Mouse (Mus musculus): Measurements from ENCODE around the gene Ppp2r5e. TPM values are rescaled to one million over a fixed set of nuclear protein-coding genes. Genes with fewer than 3 reads are reported as not detected.

The Ppp2r5e gene
- polyA plus RNA-seq, 1 experiment = 34.9 TPM

DNA sequence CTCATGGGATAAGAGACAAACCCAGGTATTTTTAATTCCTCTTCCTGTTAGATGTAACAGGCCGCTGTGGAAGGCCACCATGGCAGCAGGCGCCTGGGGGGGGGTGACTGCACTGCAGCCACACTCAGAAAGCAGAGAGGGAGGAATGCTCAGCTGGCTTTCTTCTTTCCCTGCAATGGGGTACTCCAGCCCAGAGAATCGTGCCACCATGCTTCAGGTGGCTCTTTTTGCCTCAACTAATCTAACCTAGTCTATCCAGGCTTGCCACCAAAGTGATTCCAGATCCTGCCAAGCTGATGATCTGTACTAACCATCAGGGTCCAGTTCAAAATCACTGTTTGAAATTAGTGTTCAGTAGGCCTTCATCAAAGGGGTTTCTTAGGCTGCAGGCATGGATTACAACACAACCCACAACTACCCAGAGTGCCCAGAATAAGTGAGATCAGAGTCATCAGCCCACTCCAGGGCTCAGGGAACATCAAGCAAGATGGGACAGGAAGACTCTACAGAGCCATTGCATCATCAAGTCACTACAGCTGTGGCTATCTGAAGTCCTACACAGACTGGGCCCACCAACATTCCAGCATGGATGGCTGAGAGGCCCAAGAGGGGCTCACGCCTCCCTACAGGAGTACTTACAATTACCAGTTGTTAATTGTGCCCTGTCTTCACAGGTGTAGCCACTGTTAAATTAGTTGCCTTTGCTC is 35.2 kb downstream of the Ppp2r5e start:
- no peak overlapping the region for H3K27ac ChIP-seq (ENCODE audit: insufficient read depth, low read length)
- H3K4me1 ChIP-seq (ENCODE audit: control insufficient read depth, insufficient read depth, low read length) = peaks cover 5% of the 10 kb centered on the region; the same call in 1 of the 2 replicates
- H3K4me3 ChIP-seq (ENCODE audit: insufficient read depth, low read length) = no peak overlapping the region
- no peak for TF ChIP-seq CTCF (IDR thresholded peaks at IDR 0.05; ENCODE audit: extremely low read depth, insufficient read depth, low read length)
- no peak for TF ChIP-seq POLR2A (IDR thresholded peaks at IDR 0.05; ENCODE audit: extremely low read depth, insufficient read depth, low read length)

DNA sequence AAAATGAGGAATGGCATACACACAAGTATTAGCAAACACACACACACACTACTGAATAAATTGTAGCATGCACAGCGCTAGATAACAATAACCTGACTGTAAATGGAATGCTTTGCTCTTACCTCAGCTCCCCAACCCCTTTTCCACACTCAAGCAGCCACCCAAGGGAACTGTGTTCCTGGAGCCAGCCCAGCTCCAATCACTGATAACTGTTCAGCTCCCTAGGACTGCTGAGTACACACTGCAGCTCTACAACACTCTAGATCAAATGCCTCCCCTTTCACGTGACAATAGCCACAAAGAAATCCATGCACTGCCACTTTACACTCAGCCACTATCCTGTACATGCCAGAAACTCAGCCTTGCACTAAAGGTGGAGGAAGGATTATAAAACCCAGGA is 36.8 kb downstream of the Ppp2r5e start:
- Histone ChIP-seq H3K4me3 (ENCODE audit: insufficient read depth, low read length) (no peak overlapping the region), H3K4me1 (ENCODE audit: control insufficient read depth, insufficient read depth, low read length) (peaks cover 7% of the 10 kb centered on the region; the same call in 1 of the 2 replicates), H3K27ac (ENCODE audit: insufficient read depth, low read length) (no peak overlapping the region)
- TF ChIP-seq POLR2A (IDR thresholded peaks at IDR 0.05; ENCODE audit: extremely low read depth, insufficient read depth, low read length) = no peak
- TF ChIP-seq CTCF (IDR thresholded peaks at IDR 0.05; ENCODE audit: extremely low read depth, insufficient read depth, low read length) = no peak

- Histone ChIP-seq H3K4me3 (ENCODE audit: insufficient read depth, low read length) (no peak overlapping the region), H3K27ac (ENCODE audit: insufficient read depth, low read length) (no peak overlapping the region), H3K4me1 (ENCODE audit: control insufficient read depth, insufficient read depth, low read length) (peaks cover 9% of the 10 kb centered on the region; the same call in 1 of the 2 replicates)
- TF ChIP-seq POLR2A (IDR thresholded peaks at IDR 0.05; ENCODE audit: extremely low read depth, insufficient read depth, low read length) = no peak
- TF ChIP-seq CTCF (IDR thresholded peaks at IDR 0.05; ENCODE audit: extremely low read depth, insufficient read depth, low read length) = no peak
Observed at GRCm38 (mm10) chr12:75557813-75558212, 38.2 kb downstream of the Ppp2r5e start.

DNA sequence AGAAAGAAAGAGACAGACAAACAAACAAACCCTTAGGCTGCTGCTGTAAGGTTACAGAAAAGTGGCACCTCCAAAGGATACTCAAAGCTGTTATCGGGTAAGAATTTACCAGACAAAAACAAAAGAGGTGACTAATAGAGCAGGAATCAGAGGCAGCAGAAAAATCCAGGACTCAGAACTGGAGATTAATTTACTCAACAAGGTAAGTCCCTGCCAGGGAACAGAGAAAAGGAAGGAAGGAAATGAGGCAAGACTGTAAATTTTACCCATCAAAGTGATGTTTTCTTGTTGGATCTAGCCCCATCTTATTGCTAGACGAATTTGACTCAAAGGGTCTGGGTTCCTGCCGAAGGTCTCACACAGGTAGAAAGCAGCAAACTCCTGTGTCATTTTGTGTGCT is 41.0 kb downstream of the Ppp2r5e start:
- peaks cover 7% of the 10 kb centered on the region; the same call in 1 of the 2 replicates for H3K4me1 ChIP-seq (ENCODE audit: control insufficient read depth, insufficient read depth, low read length)
- no peak for TF ChIP-seq POLR2A (IDR thresholded peaks at IDR 0.05; ENCODE audit: extremely low read depth, insufficient read depth, low read length)
- TF ChIP-seq CTCF (IDR thresholded peaks at IDR 0.05; ENCODE audit: extremely low read depth, insufficient read depth, low read length) = no peak

GRCm38 (mm10) chr12:75552296-75552695 is 43.7 kb downstream of the Ppp2r5e start:
- Histone ChIP-seq H3K4me1 (ENCODE audit: control insufficient read depth, insufficient read depth, low read length) (peaks cover 9% of the 10 kb centered on the region), H3K4me3 (ENCODE audit: insufficient read depth, low read length) (no peak overlapping the region), H3K27ac (ENCODE audit: insufficient read depth, low read length) (no peak overlapping the region)
- TF ChIP-seq CTCF (IDR thresholded peaks at IDR 0.05; ENCODE audit: extremely low read depth, insufficient read depth, low read length) (no peak), POLR2A (IDR thresholded peaks at IDR 0.05; ENCODE audit: extremely low read depth, insufficient read depth, low read length) (no peak)

More for the DNA sequence above, 41.0 kb downstream of the Ppp2r5e start:
- Histone ChIP-seq H3K27ac (ENCODE audit: insufficient read depth, low read length) (no peak overlapping the region), H3K4me3 (ENCODE audit: insufficient read depth, low read length) (no peak overlapping the region)

- Histone ChIP-seq H3K4me3 (ENCODE audit: insufficient read depth, low read length) (no peak overlapping the region), H3K27ac (ENCODE audit: insufficient read depth, low read length) (no peak overlapping the region), H3K4me1 (ENCODE audit: control insufficient read depth, insufficient read depth, low read length) (peaks cover 9% of the 10 kb centered on the region)
- TF ChIP-seq POLR2A (IDR thresholded peaks at IDR 0.05; ENCODE audit: extremely low read depth, insufficient read depth, low read length) (no peak), CTCF (IDR thresholded peaks at IDR 0.05; ENCODE audit: extremely low read depth, insufficient read depth, low read length) (no peak)
Observed at GRCm38 (mm10) chr12:75551671-75552070, 44.4 kb downstream of the Ppp2r5e start.

DNA sequence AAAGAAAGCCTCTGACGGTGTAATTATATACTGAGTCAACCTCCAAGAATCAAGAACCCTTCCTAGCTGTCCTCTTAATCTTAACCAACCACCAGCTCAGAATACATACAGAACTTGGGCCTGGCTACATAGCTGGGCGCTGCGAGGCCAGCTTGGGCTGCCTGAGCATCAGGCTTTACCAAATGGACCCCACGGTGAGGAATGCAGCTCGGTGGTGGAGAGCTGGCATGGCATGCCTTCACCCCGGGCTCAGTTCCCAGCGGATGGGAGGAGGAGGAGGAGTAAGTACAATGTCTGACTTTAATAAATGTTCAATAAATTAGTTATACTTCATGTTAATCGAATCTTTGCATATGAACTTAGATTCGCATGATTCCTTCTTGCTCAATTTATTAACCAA is 47.0 kb downstream of the Ppp2r5e start:
- H3K27ac ChIP-seq (ENCODE audit: insufficient read depth, low read length) = no peak overlapping the region

DNA sequence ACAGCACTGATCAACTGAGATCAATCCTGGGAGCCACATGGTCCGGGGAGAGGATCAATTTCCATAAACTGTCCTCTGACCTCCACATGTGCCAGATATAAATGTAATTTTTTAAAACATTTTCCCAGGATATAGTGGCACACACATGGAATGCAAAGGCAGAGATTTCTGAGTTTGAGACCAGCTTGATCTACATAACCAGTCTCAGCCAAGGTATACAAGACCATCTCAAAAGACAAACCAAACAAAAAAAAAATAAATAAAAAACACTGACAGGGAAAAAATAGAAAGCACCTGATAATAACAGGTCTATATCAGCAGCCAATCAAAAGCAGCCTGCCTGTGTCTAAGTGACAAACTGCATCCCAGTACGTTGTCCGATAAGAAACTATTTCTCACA is 48.9 kb downstream of the Ppp2r5e start:
- Histone ChIP-seq H3K27ac (ENCODE audit: insufficient read depth, low read length) (no peak overlapping the region), H3K4me1 (ENCODE audit: control insufficient read depth, insufficient read depth, low read length) (peaks cover 8% of the 10 kb centered on the region)
- TF ChIP-seq POLR2A (IDR thresholded peaks at IDR 0.05; ENCODE audit: extremely low read depth, insufficient read depth, low read length) (no peak), CTCF (IDR thresholded peaks at IDR 0.05; ENCODE audit: extremely low read depth, insufficient read depth, low read length) (no peak)

More for the DNA sequence above, 47.0 kb downstream of the Ppp2r5e start:
- peaks cover 10% of the 10 kb centered on the region for H3K4me1 ChIP-seq (ENCODE audit: control insufficient read depth, insufficient read depth, low read length)
- H3K4me3 ChIP-seq (ENCODE audit: insufficient read depth, low read length) = no peak overlapping the region
- TF ChIP-seq POLR2A (IDR thresholded peaks at IDR 0.05; ENCODE audit: extremely low read depth, insufficient read depth, low read length) (no peak), CTCF (IDR thresholded peaks at IDR 0.05; ENCODE audit: extremely low read depth, insufficient read depth, low read length) (no peak)

GRCm38 (mm10) chr12:75546241-75546640 is 49.8 kb downstream of the Ppp2r5e start:
- peaks cover 15% of the 10 kb centered on the region for H3K4me1 ChIP-seq (ENCODE audit: control insufficient read depth, insufficient read depth, low read length)
- TF ChIP-seq CTCF (IDR thresholded peaks at IDR 0.05; ENCODE audit: extremely low read depth, insufficient read depth, low read length) = no peak
- no peak for TF ChIP-seq POLR2A (IDR thresholded peaks at IDR 0.05; ENCODE audit: extremely low read depth, insufficient read depth, low read length)
- no peak overlapping the region for H3K4me3 ChIP-seq (ENCODE audit: insufficient read depth, low read length)

More for the DNA sequence above, 48.9 kb downstream of the Ppp2r5e start:
- no peak overlapping the region for H3K4me3 ChIP-seq (ENCODE audit: insufficient read depth, low read length)

DNA sequence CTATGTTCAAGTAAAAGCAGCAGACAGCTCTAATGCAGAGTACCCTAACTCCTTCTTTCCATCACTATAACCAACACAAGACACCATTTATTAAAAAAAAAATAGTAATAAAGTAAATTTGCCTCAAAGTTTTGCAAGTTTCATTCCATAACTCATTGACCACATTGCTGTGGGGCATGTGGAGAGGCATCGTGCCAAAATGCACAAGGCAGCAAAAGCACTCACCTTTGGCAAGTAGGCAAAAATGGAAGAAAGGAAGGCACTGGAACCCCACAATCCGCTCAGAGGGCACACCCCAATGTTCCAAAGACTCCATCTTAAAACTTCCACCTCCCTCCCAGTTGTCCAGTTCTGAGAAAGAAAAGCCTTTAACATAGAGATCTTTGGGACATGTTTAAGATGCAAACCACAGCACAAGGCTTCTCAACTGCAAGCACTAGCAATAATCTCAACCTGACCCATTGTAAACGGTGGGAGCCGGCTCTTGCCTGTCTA is 50.6 kb downstream of the Ppp2r5e start:
- no peak overlapping the region for H3K27ac ChIP-seq (ENCODE audit: insufficient read depth, low read length)
- TF ChIP-seq CTCF (IDR thresholded peaks at IDR 0.05; ENCODE audit: extremely low read depth, insufficient read depth, low read length) = no peak
- TF ChIP-seq POLR2A (IDR thresholded peaks at IDR 0.05; ENCODE audit: extremely low read depth, insufficient read depth, low read length) = no peak
- no peak overlapping the region for H3K4me3 ChIP-seq (ENCODE audit: insufficient read depth, low read length)
- peaks cover 19% of the 10 kb centered on the region for H3K4me1 ChIP-seq (ENCODE audit: control insufficient read depth, insufficient read depth, low read length)

More at GRCm38 (mm10) chr12:75546241-75546640, 49.8 kb downstream of the Ppp2r5e start:
- no peak overlapping the region for H3K27ac ChIP-seq (ENCODE audit: insufficient read depth, low read length)
